Mouse (Mus musculus): Measurements from ENCODE around the gene Fam83e.

DNA sequence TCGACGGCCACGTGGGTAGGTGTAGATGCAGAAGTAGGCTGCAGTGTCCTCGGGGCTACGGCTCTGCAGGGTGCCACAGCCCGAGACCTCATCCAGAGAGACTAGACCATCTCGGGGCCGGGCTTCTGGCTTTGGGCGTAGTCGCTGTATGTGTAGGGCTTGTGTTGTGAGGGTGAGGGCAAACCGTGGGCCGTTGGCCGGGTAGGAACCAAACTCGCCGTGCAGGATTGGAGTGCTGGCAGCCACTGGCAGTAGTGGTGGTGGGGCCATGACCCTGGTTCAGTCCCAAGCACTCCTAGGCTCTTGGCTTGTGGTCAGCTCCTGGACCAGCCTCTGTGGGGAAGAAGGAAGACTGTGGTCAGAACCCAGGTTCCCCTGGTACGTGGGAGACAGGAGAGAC is 7.6 kb upstream of the Fam83e start:
- TF ChIP-seq MAX (IDR thresholded peaks at IDR 0.05) (no peak), CTCF (IDR thresholded peaks at IDR 0.05; ENCODE audit: control insufficient read depth, insufficient read depth, insufficient read length) (no peak), MYOG (IDR thresholded peaks at IDR 0.05; ENCODE audit: control insufficient read depth, extremely low read depth, insufficient read length) (no peak), FOSL1 (IDR thresholded peaks at IDR 0.05; ENCODE audit: insufficient read depth, low read length, poor library complexity, severe bottlenecking) (no peak), USF1 (IDR thresholded peaks at IDR 0.05; ENCODE audit: low read depth) (no peak), MYOD1 (IDR thresholded peaks at IDR 0.05; ENCODE audit: control insufficient read depth, insufficient read length, low read depth) (no peak), CEBPB (IDR thresholded peaks at IDR 0.05; ENCODE audit: low read depth) (no peak)
